Mouse (Mus musculus) urinary bladder, adult 2 months (tissue): ENCODE measurements at regions not wholly inside any gene's neighbourhood (a gene's known extent, or its start where the extent isn't known, plus 50 kb on each side); places are given as distances from the start of the nearest gene placed in this dataset.

Source experiments
- DNase-seq: peaks from one replicate; pipeline ENCODE4 v3.0.0; 2022; ENCODE audit warnings: low spot score

DNA sequence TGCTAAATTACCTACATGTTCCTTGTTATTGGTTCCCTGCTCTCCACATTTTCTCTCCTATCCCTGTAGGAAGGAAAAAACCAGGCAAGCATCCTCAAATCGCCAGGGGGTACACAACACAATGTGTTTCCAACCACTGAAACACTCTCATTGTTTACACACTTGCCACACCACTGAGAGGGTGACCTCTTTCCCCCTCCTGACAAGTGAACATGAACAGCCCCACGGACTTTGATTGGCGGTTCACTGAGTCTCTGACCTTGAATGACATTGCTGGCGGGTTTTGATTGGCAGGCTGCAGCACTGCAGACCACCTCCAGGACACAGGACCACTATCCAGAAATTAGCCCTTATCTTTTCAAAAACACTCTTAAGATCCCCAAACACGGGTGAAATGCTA is 211.7 kb upstream of the Onecut1 start:
- no peak for DNase-seq

DNA sequence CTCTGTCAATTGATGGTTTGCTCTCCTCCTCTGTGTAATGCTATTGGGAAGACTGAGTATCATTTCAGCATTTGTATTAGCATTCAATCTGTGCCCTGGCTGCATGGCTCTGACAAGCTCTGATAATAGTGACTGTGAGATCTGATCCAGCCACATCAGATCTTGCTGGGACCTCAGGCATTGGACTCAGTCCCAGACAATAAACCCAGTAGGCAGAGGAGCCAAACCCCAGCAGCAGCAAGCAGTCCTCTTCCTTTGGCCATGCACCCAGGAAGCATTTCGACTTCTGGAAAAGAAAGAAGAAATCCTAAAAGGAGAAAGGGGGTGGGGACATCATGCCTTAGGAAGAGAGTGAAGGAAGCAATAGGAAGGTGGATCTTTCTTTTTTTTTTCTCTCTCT is 205.8 kb upstream of the Onecut1 start:
- DNase-seq: no peak

DNA sequence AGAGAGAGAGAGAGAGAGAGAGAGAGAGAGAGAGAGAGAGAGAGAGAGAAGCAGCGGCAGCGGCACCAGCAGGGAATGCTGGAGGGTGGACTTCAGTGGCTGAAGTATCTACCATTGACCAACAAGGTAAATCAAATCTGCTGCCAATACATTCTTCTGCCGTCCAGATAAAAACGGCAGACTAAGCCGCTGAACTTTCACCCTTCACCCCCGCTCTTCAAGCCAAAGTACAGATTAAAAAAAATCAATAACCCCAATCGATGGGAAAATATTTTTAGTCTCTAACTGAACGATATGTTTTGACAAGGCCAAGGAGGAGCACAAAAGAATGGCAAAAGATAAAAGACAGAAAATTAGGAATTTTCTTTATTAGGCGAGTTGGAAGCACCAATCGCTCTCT is 205.3 kb upstream of the Onecut1 start:
- no peak for DNase-seq

DNA sequence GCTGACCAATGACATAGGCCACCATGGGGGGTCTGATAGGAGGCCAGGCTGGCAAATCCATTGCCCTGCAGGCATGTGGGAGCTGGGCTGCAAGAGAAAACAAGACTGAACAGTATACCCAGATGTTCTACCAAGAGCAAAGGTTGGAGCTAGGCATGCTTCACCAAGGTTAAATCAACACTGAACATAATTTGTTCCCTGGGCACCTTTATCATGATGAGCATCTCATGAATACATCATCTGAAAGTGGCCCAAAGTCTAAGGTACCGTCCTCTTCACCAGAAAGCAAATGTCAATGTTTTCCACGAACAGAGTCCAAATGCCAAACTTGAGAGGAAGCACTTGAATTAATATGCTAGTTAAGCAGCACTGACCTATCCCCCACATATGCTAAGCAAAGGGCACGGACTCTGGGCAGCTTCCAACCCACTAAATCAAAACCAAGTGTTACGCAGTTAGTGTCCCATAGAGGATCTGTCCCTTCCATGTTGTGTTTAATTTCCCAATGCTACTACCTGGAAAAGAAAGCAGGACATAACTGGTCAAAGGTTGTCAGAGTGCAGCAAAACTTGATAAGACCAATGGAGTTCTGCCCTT is 190.3 kb upstream of the Onecut1 start:
- no peak for DNase-seq

DNA sequence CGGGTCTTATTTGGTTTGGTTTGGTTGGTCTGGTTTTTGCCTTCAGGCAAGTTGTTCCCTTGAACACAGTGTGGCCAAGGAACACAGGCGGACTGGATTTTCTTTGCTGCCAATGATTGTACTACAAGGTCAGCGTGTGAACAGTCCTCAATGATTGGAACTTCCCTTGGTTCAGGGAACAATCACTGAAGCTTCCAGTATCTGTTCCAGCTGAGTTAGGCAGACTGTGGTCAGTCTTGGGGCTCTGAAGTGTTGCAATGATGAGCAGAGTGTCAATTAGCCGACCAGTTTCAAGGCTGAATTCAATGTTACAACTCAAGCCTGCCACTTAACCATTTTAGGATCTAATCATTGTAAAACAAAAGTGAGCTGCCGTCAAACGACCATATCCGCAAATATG is 189.5 kb upstream of the Onecut1 start:
- DNase-seq: no peak

DNA sequence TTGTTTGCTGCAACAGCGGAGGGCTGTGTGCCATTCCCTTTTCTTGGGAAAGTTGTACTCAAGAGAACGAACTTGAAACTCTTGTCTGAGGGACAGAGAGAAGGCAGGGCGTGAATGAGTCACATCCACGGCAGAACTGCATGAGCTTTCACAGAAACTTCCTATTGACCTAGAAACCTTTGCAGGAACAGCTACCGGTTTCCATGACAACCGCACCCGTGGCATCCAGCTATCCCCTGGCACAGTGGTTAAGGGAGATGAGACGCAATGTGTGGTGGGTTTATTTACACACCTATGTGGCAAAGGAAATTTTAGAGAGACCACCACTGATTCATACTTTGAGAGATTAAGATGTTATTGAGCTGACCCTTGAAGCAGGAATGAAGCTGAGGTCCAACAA is 163.5 kb upstream of the Onecut1 start:
- DNase-seq: no peak

DNA sequence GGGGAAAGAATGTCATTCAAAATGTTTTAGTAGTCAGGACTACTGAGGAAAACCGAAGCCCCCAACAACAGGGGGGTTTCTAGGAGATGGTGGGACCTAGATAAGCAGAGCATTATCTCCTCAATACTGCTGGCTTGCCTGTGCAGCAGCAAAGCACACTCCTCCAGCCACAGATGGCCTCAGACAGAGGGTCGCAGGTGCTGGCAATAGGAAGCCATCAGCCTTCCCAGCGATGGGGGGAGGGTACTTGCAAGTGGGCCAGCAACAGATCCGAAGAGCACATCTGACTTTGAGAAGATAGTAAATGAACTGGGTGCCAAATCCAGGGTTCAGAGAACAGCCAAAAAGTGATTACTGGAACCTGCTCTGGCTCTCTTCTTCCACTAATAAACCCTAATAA is 156.0 kb upstream of the Onecut1 start:
- DNase-seq: no peak

DNA sequence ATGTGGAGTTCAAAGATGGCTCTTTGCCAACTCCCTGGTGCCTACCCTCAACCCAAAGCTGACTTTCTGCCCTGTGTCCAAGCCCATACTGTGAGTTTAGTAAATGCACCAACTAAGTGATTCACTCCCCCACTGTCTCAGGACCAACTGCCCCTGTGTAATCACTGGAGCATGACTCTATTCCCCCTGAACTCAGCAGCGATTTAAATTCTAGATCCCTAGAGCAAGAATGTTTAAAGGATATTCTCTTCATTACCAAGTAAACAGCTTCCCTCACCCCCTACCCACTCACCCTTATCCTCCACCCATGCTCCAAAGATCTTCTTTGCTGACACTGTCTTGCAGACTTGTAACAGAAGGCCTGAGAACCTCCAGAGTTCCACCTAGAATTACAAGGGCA is 154.1 kb upstream of the Onecut1 start:
- no peak for DNase-seq

DNA sequence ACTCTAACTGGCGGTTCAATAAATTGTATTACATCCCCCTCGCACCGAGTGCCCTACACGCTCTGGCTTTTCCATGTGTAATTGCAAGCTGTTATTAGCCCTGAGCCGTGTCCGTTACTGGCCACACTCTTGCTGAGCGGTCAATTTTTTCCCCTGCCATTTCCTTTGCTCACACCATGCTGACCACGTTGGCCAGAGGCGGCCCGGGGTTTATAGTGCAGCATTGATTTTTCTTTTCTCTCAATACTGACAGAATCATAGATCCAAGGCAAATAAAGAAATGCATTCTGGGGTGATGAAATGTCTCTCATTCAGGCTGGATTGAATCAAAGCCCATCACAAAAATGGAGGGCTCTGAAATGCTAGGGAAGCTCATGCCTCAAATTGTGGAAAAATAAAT is 150.0 kb upstream of the Onecut1 start:
- no peak for DNase-seq

DNA sequence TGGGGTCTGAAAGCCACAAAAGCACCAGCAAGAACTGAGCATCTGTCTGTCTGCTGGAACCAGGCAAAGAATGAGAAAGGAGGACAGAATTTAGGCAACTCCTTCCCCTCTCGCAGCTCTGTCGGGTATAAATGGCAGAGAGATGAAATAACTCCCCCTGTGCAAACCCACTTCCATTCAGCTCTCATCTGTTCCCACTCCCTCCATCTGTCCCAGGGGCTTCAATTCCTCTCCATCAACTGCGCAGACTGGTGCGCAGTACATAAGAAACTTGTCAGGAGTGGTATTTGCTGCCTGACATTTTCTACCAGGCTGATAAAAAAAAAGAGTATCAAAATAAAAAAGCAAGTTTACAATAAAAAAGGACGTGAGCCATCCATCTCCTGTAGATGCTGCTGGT is 129.3 kb upstream of the Onecut1 start:
- no peak for DNase-seq

DNA sequence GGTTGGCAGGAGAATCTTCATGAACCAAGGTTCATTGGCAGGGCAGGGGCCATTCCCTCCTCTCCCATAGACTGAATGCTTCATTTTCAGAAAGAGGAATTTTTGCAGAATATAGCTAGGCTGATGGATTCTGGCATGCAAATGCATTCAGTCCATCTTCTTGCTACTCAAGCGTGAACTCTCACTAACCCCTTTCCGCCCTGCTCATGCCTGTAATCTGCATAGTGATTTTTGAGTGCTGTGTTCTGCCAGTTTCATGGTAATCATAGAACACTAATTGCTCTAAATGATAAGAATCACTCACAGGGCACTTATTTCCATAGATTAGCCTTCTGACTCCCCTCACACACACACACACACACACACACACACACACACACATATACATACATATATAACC is 119.8 kb upstream of the Onecut1 start:
- no peak for DNase-seq

DNA sequence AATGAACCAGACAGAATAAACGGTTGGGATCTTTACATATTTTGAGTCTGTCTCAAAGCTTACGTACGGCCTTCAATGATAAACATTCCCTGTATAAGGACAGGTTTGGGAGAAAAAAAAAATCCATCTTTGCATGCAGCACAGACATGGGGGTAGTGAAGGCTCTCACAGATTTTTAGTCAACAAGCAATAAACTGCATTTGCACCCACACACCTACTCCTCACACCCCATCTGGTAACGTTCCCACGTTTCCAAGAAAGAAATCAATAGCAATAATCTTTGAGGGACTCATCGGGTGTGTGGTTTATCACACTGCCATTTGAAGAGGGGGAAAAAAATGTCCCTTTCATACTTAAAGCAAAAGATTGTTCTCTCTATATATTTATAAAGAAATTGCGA is 113.8 kb upstream of the Onecut1 start:
- DNase-seq: no peak

DNA sequence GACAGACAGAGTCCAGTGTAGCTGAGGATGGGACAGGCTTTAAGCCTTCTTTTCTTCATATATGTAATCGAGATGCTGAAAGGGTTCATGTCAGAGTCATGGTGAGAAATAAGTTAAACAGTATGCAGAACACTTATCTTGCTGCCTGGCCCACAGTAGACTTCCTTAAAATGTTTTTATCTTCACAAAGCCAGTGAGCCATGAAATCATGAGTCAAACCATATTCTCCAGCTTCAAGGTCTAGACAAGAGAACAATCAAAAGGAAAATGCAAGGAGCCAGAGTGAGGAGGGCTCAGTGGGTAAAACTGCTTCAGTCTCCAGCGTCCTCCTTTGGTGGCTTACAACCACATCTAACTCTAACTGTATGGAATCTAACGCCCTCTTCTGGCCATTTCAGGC is 103.7 kb upstream of the Onecut1 start:
- DNase-seq: no peak

DNA sequence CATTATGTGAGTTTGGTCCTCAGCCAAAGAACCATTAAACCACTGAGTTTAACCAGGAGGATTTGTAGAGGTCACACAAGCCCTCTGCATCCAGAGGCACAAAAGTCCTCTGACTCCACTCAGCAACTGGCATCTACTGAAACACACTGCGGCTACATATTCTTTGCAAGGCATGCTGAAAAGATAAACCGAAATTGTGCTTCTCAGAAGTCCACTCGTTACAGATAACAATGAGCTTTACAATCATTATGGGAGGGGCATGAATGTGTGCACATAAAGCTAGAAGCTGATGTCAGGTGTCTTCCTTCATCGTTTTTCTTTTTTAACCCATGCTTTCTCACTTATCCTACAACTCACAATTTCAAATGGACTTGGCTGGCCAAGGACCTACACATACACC is 102.8 kb upstream of the Onecut1 start:
- DNase-seq: no peak

DNA sequence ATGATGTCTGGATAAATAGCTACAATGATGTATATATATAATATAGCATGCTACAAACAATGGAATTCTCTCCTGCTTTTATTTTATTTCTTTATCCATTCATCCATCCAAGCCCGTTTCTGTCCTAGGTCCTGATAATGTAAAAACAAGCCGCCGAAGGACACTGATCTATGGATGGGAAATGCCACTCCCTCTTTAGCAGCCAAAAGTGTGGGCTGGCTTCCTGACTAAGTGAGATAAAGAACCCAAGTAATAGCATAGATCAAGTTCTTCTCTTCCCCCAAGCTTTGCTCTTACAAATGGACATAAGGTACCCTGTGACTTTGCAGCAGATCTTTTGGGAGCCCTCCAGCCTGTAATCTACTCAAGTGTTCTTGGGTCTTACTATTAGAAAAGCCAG is 81.3 kb upstream of the Onecut1 start:
- no peak for DNase-seq

DNA sequence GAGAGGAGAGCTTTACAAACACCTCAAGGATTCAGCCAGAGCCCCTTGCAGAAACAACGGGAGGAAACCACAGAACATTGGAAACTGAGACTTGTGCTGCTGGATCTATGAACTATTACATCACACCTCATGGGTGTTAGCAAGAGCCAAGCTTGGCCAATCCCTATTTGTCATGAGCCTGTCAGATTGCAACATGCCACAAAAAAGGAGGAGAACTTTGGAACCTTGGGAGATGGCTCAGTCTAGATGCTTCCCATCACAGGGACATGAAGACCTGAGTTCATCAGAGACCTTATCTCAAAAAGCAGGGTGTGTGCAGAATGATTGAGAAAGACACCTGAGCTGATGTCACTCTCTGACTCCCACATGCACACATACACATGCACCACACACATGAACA is 68.3 kb upstream of the Onecut1 start:
- DNase-seq: no peak

DNA sequence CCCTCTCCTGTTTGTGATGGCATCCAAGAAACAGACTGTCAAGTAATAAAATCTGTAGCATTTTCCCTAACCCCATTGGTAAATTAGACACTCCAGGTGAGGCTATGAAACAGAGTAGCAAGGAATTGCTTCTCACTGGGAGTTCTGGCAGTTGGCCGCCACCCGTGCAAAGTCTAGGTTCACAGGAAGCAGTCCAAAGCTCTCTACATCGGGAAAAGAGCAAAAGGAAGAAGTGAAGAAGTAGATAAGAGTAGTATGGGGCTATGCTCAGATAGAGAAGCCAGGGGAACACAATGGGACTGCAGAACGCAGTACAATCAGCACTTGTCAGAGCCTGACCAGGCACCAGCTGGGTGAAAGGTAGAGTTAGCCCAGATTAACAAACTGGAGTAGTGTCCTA is 65.7 kb upstream of the Onecut1 start:
- DNase-seq: no peak

DNA sequence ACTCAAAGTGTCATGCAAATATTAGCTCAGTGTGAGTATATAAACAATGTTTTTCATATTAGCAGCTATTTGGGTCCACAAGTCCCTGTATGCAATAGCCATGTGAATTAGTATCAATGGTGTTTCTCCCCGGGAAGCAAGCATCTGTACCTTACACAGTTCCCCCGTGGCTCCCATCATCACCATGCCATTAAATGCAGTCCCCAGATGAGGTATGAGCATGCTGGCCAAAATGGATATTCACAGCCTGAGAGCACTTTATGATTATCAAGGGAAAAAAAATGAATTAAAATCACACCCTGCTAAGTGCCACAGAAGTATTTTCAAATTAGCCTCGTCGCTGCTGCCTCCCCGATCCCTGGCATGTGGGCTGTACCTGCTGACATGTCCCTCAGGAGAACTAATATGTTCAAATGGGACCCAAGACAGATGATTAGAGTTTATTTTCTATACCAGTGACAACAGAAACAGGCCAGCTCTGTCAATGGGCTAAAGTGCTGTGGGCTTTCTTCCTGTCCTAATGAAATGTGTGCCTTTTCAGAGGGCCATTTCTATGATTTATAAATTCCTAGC is 64.4 kb upstream of the Onecut1 start:
- DNase-seq: no peak

DNA sequence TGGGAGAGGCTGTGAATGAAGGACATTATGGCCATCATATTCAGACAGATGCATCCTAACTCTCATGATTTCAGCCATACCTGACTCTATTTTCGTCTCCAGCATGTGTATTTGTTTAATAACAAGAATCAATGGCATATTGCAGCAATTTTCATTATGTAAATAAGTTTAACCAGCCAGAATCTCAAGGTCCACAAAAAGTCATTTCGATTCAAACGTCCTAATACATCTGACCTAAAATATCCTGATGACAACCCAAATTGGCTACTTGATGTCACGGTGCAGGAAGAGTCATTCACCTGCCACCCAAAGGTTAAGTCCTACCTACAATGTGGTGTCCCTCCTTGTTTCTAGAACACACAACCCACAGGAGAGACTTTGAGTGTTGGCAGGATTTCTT is 60.6 kb upstream of the Onecut1 start:
- no peak for DNase-seq

DNA sequence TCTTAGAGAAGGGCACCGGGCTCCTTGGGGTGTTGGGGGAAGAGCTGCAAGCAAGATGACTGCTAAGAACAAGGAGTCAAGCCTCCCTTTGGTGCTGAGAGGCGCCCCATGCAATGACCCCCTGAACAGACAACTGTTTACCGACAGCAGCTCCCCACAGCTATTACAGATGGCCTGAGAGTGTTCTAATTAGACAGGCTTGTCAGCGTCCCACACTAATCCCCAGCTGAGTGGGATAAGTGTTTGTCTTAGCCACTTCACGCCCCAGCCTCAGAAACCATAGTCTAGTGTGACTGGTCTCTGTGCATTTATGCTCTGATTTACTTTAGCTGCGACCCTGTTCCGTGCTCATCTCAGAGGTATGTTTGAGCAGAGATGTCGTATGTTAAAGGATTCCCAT is 50.3 kb upstream of the Onecut1 start:
- DNase-seq: no peak
